Mouse (Mus musculus): ENCODE results near the gene Slc24a4. TPM values are rescaled to one million over a fixed set of nuclear protein-coding genes. Genes with fewer than 3 reads are reported as not detected.

The Slc24a4 gene
- total RNA-seq, 2 experiments from 2014 or later = 39.5 to 44.1 TPM

DNA sequence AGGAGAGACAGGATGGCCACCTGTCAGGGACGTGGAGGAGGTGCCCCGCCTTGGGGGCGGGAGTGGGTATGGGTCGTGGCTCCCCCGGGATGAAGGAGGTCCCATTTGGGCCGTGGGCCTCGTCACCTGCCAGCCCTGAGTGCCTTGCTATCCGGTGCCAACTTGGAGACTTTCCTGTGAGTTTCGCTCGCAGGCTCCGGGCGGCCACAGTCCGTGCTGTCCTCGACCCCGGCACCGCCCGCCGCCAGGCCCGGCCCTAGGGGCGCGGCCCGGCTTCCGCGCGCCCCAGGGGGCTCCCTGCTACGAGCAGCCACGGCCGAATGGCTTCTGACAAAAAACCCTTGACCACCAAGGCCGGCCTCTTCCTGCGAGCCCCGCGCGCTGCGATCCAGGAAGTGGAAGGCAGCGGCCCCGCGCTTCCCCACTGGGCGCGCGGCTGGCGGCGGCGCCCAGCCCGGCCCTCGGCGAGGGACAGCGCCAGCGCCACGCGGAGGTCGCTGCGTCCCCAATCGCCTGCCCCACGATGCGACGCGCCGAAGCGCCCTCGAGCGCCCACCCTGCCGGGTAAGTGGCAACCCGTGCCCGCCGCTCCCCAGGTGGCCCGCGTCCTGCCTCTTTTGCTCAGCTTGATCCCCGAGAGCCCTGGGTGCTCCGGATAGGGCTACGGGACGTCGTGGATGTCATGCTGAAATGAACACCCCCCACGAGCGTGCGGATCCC, 154.4 kb downstream of the Slc24a4 start, which contains the start of gene Rin3:
TSS of gene Rin3 (plus strand) at position 286 of the 720 bp plus-strand sequence.
- no peak for DNase-seq (ENCODE audit: extremely low spot score in 1 of 2, low spot score in 1 of 2)

- no peak for DNase-seq (ENCODE audit: extremely low spot score in 1 of 2, low spot score in 1 of 2)
Observed at GRCm38 (mm10) chr12:102283483-102284266, 155.1 kb downstream of the Slc24a4 start.

GRCm38 (mm10) chr12:102284267-102284610, 155.7 kb downstream of the Slc24a4 start:
- DNase-seq (ENCODE audit: extremely low spot score in 1 of 2, low spot score in 1 of 2) = no peak

GRCm38 (mm10) chr12:102284618-102285159, 156.2 kb downstream of the Slc24a4 start:
- DNase-seq (ENCODE audit: extremely low spot score in 1 of 2, low spot score in 1 of 2) = no peak

DNA sequence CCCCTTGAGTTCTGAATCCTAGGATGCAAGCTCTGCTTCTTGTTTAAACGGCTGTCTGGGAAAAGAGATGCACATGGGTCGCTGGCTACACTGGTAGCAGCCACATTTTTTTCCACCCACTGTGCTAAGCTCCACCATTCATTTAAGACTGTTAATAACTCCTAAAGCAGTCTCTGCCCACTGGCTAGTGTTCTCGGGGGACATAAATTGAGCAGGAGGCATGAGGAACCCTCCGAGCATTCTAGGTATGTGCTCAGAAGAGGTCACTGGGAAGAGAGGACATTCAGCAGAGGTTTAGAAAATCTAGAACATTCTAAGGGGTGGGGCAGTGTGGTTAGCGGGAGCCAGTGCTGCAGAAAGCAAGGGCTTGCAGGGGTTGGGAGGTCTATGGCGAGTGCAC, 156.8 kb downstream of the Slc24a4 start:
- no peak for DNase-seq (ENCODE audit: extremely low spot score in 1 of 2, low spot score in 1 of 2)

GRCm38 (mm10) chr12:102285779-102286178, 157.2 kb downstream of the Slc24a4 start:
- no peak for DNase-seq (ENCODE audit: extremely low spot score in 1 of 2, low spot score in 1 of 2)

DNA sequence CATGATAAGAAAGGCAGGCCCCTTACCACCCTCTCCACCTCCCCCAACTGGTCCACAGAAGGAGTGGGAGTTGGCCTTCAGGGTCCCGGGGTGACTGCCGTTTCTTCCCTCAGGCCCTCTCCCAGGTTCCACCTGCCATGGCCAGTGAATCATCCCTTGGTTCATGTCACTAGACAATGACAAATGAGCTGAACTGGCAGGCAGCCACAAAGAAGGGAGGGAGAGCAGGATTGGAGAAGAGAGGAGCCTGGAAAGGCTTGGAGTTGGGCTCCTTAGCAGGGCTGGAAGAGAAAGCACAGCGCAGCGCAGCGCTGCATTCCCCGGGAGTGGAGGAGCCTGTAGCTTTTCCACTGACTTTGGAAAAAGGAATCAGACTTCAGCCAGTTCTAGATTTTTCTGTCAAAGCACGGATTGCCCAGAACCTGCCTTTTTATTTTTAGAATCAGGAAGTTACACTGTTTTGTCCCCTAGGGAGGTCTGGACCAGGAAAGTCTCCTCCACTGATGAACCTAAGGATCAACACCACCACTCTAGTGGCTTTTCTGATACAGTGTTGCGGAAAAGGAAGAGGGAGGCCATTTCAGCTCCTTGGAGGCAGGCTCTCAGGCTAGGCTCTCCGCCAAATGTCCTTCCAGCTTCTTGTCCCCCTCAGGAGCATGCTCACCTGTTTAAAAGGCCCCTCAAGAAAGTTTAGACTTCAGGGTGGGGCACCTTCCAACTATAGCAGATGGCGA, 158.3 kb downstream of the Slc24a4 start:
- no peak for DNase-seq (ENCODE audit: extremely low spot score in 1 of 2, low spot score in 1 of 2)

- DNase-seq (ENCODE audit: extremely low spot score in 1 of 2, low spot score in 1 of 2) = no peak
Observed at GRCm38 (mm10) chr12:102287904-102288602, 159.5 kb downstream of the Slc24a4 start.

DNA sequence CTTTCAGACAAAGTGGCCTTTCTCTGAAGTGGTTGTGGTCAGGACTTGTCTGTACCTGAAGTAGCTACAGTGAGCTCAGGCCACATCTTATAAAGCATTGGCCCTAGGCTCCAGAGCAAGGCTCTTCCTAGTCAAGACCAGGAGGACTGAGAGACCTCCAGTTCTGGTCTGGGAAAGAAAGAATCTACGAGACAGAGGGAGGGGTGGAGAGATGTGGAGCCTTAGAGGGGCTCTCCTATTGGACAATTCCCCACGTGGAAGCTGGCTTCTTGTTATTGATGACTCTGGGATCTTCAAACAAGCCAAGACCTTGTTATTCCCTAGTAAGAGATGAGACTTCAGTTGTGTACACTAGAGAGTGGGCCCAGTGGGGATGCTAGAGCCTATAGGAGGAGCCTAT, 160.3 kb downstream of the Slc24a4 start:
- no peak for DNase-seq (ENCODE audit: extremely low spot score in 1 of 2, low spot score in 1 of 2)

DNA sequence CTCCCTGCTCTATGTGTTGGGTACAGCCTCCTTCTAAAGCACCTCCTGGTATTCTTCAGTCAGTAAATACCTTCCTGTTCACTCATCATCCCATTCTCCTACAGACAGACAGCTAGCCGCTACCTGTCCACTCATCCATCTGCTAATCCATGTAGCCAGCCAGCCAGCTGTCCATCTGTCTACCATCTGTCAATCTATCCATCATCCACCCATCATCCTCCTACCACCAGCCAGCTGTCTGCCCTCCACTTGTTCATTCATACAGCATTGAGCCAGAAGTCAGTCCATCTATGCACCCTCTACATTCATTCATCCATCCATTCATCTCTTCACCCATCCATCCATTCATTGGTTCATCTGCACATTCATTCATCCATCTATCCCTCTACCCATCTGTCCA, 161.0 kb downstream of the Slc24a4 start:
- DNase-seq (ENCODE audit: extremely low spot score in 1 of 2, low spot score in 1 of 2) = no peak

- no peak for DNase-seq (ENCODE audit: extremely low spot score in 1 of 2, low spot score in 1 of 2)
Observed at GRCm38 (mm10) chr12:102290662-102291061, 162.1 kb downstream of the Slc24a4 start.

DNA sequence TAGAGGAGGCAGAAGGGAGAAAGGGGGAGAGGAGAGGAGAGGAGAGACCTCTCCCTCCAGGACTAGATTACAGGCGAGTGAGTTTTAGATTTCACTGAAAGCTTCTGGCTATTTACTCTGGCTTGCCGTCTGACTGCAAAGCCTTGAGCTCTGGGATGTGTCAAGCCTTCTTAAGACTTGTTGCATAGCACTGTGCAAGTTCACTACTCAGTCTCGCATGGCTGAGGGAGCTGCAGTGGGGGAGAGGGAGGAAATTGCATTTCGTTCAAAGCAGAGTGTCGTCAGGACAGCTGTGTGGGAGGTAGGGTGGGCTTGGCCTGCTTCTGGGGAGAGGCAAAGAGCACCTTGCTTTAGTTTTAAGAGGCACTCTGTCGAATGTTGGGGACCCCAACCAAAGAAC, 163.2 kb downstream of the Slc24a4 start:
- no peak for DNase-seq (ENCODE audit: extremely low spot score in 1 of 2, low spot score in 1 of 2)

GRCm38 (mm10) chr12:102292501-102293215, 164.1 kb downstream of the Slc24a4 start:
- DNase-seq (ENCODE audit: extremely low spot score in 1 of 2, low spot score in 1 of 2) = no peak

GRCm38 (mm10) chr12:102294634-102295033, 166.1 kb downstream of the Slc24a4 start:
- no peak for DNase-seq (ENCODE audit: extremely low spot score in 1 of 2, low spot score in 1 of 2)

GRCm38 (mm10) chr12:102295230-102295629, 166.7 kb downstream of the Slc24a4 start:
- DNase-seq (ENCODE audit: extremely low spot score in 1 of 2, low spot score in 1 of 2) = no peak

DNA sequence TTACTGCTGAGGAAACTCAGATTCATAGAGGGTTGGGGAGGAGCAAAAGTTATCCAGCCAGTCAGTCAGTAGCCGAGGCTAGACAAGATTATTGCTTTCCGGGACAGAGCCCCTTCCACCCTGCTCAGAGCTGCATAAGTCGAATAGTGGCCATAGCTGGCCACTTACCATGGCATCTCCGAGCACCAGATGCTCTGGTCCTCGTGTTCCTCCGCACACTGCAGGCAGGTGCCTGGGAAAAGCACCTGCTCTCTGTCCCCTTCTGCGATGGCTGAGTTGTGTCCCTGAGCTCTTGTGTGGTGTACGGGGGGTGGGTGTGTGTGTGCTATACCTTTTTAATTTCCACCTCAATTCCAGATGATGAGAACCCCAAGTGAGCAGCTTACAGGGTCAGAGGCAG, 167.1 kb downstream of the Slc24a4 start:
- no peak for DNase-seq (ENCODE audit: extremely low spot score in 1 of 2, low spot score in 1 of 2)

- DNase-seq (ENCODE audit: extremely low spot score in 1 of 2, low spot score in 1 of 2) = no peak
Observed at GRCm38 (mm10) chr12:102296361-102296760, 167.8 kb downstream of the Slc24a4 start.

- no peak for DNase-seq (ENCODE audit: extremely low spot score in 1 of 2, low spot score in 1 of 2)
Observed at GRCm38 (mm10) chr12:102296967-102297366, 168.4 kb downstream of the Slc24a4 start.

DNA sequence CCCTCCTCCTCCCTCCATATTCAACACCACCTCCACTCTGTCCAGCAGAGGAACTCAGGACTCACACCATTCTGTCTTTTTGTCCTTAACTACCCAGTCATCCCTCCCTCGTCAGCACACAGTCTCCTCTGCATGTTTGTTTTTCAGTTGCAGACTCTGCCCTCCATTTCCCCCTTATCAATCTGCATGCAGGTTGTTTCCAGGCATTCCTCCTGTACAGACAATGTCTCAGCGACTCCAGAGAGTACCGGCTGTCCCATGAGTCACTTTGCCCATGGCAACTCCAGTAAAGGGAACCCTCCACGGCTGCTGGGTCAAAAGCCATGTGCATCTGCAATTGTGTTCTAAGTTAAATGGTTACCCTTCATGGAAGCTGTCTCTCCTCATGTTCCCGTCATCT, 170.7 kb downstream of the Slc24a4 start:
- DNase-seq (ENCODE audit: extremely low spot score in 1 of 2, low spot score in 1 of 2) = no peak

- DNase-seq (ENCODE audit: extremely low spot score in 1 of 2, low spot score in 1 of 2) = no peak
Observed at GRCm38 (mm10) chr12:102301585-102301984, 173.1 kb downstream of the Slc24a4 start.
